Mouse (Mus musculus): ENCODE results near the gene Aco2. TPM values are rescaled to one million over a fixed set of nuclear protein-coding genes. Genes with fewer than 3 reads are reported as not detected.
A peak's percentile ranks its signal among the peaks of the same experiment; 100 is the strongest.

Aco2 gene
- polyA plus RNA-seq, 1 experiment from 2014 or later = 164 TPM

DNA sequence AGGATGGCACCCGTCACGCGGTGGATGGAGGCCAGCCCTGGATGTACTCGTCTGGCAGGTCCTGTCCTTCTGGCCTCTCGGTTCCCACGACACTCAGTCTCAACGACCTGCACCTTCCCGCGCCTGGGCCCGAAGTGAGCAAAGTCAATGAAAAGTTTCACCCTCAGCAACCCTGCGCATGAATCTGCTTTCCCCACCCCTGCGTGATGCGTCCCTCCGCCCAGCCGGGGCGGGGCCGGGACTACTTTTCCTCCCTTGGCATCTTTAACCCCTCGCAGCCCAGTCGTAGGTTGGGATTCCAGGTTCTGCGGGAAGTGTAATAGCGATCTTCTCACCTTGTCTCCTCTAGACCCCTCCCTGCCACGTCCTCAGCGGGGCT, 14.0 kb upstream of the Aco2 start:
- 0% methylated on average over 23 of the region's 23 CpGs for WGBS

DNA sequence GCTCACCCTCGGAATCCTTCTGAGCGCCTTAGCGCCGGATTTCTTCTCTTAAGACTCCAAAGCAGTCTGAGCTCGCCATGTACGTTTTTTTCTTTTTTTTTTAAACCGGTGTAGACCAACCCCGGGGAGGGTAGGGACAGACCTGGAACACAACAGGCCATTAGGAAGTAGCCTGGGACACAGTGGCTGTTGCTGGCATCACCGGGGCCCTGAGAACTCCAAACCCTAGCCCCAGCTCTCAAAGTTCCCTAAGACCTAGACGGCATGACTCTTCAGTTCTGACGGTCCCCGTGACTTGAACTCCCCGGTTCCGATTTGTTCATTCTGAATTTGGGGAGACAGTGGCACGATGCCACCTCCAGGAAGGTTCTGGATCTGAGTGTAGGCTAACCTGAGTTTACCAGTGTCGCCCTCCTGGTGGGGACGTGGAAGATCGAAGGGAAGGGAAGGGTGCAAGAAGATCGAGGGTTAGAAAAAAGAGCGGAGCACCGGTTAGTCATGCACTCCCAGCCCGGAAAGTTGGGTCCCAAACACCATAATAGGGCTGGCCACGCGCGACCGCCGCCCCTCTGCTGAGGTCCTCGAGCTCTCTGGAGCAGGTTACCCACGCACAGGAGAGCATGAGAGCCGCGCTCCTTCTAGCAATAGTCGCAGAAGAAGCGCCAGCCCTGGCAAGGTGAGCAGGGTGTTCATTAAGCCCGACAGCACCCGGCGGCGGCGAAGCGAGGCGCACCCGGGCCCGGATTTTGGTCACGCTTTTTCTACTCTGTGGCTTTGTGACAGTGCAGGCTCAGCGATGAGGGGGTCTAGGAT, 13.4 kb upstream of the Aco2 start, which contains the start of gene Tob2:
TSS of gene Tob2 (minus strand) at position 280 of the 813 bp plus-strand sequence.
- no peaks in the 10 kb centered on the region for H3K27me3 ChIP-seq
- 0 out of 2 replicates have a peak, but pooled peaks have one; percentile 1 for ATAC-seq (ENCODE audit: insufficient number of reproducible peaks, low FRiP score, low TSS enrichment, low read depth)
- H3K36me3 ChIP-seq = peaks cover 4% of the 10 kb centered on the region; the same call in 1 of the 2 replicates
- H3K27ac ChIP-seq (replicated peaks) = peak within 1 kb of the TSS; percentile 99
- H3K4me2 ChIP-seq (replicated peaks) = peak within 1 kb of the TSS; percentile 81
- peaks cover 16% of the 10 kb centered on the region for H3K4me1 ChIP-seq
- under 1% methylated on average over 44 of the region's 44 CpGs for WGBS
- no peaks in the 10 kb centered on the region for H3K9me3 ChIP-seq (replicated peaks)
- peak within 1 kb of the TSS; percentile 95 for H3K4me3 ChIP-seq (replicated peaks)
- peak within 1 kb of the TSS; percentile 92 for H3K9ac ChIP-seq

More for the DNA sequence above, 14.0 kb upstream of the Aco2 start:
- peak overlapping the region; percentile 81 for H3K4me2 ChIP-seq (replicated peaks)
- peaks cover 5% of the 10 kb centered on the region; the same call in 1 of the 2 replicates for H3K36me3 ChIP-seq
- H3K4me1 ChIP-seq = peaks cover 16% of the 10 kb centered on the region
- H3K27ac ChIP-seq (replicated peaks) = peak overlapping the region; percentile 99
- peak overlapping the region; percentile 95 for H3K4me3 ChIP-seq (replicated peaks)
- H3K9me3 ChIP-seq (replicated peaks) = no peaks in the 10 kb centered on the region
- peak overlapping the region; percentile 92 for H3K9ac ChIP-seq
- no peaks in the 10 kb centered on the region for H3K27me3 ChIP-seq
- peak; percentile 49 for ATAC-seq (ENCODE audit: insufficient number of reproducible peaks, low FRiP score, low TSS enrichment, low read depth)

DNA sequence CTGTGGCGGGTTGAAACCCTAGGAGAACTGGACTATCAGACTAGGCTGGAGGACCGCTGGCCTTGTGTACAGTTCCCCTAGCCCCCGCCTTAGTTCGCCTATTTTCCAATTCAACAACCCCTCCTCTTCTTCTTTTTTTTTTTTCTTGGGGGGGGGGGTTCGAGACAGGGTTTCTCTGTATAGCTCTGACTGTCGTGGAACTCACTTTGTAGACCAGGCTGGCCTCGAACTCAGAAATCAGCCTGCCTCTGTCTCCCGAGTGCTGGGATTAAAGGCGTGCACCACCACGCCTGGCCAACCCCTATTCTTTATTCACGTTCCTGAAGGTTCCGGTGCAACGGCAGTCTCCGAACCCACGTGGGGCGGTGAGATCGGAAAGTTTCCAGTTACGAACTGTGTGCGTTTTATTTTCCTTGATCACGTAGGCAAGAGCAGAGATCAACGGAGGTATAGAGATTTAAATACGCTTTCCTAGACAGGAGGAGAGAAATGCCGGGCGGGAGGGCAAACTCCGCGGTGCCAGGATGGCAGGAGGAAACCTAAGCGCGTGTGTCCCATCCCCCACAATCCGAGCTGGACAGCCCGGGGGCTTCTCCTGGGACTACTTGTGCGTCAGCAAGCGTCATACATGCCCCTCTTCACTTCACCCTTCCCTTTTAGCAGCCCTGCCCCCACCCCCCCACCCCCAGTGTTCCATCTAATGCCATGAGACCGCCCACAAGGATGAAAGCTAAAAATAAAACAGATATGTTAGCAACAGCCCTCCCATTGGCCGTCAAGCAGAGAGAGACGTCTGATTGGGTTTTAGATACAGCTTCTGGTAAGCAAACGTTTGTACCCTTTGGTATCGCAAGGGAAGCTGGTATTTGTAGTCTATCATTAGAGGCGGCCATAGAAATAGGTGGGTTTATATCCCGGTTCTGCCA, 12.5 kb upstream of the Aco2 start:
- peak overlapping the region; percentile 95 for H3K4me3 ChIP-seq (replicated peaks)
- no peaks in the 10 kb centered on the region for H3K9me3 ChIP-seq (replicated peaks)
- H3K36me3 ChIP-seq = no peaks in the 10 kb centered on the region; the same call in 1 of the 2 replicates
- H3K9ac ChIP-seq = peak overlapping the region; percentile 92
- H3K27ac ChIP-seq (replicated peaks) = peak overlapping the region; percentile 99
- H3K4me1 ChIP-seq = peaks cover 16% of the 10 kb centered on the region
- WGBS = under 1% methylated on average over 39 of the region's 39 CpGs
- no peaks in the 10 kb centered on the region for H3K27me3 ChIP-seq
- peak; percentile 89 for ATAC-seq (ENCODE audit: insufficient number of reproducible peaks, low FRiP score, low TSS enrichment, low read depth)
- peak overlapping the region; percentile 81 for H3K4me2 ChIP-seq (replicated peaks)

DNA sequence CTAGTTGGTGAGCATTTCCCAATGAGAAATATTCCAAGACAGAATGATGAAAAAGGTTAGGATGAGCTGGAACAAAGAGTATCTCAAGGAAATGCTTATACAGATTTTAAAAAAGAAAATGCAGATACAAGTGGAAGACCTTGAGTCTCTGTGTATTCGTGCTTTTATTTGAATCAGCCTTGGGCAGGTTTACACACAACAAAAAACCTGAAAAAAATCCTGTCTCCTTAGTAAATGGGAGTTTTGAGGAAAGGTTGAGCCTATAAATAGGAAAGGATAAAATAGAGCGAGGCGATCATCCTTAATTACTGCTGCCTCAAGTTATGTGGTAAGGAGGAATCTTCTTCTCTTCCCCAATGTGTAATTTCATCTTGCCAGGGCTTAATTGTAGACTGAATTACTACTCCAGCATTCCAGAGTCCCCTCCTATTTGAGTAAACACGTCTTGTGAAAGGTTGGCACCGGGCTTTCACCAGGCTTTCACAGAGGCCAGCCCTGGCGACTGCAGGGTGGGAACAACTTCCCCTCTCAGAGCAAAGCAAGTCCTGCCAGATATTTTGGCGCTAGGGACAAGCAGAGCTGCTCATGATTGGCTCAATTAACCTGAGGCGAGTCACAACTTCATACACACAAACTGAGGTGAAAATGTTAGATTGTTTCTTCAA, 11.5 kb upstream of the Aco2 start:
- H3K9me3 ChIP-seq (replicated peaks) = no peaks in the 10 kb centered on the region
- no peak for ATAC-seq (ENCODE audit: insufficient number of reproducible peaks, low FRiP score, low TSS enrichment, low read depth)
- peaks cover 4% of the 10 kb centered on the region; the same call in 1 of the 2 replicates for H3K36me3 ChIP-seq
- 25% methylated on average over 8 of the region's 8 CpGs for WGBS
- H3K27me3 ChIP-seq = no peaks in the 10 kb centered on the region
- no peak overlapping the region for H3K9ac ChIP-seq
- peak overlapping the region; percentile 88 for H3K27ac ChIP-seq (replicated peaks)
- H3K4me2 ChIP-seq (replicated peaks) = peak overlapping the region; percentile 81
- H3K4me3 ChIP-seq (replicated peaks) = peak overlapping the region; percentile 95
- H3K4me1 ChIP-seq = peaks cover 12% of the 10 kb centered on the region

DNA sequence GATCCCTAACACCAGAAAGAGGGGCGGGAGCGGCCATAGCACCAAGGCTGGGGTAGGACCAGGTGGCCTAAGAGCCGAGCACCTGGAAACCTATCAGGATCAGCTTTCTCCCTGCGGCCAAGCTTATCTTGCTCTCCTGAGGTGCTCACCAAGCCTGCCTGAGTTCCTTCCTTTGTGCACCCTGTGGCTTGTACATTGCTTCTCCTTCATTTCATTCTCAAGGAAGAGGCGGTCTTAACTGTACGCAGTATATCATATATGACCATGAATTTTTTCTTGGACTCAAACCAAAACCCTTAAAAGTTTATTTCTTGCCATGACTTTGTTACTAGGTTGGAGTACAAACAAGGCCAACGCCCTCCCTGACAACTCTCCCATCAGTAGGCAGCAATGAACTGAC, 7.9 kb upstream of the Aco2 start:
- Histone ChIP-seq H3K9me3 (replicated peaks) (no peaks in the 10 kb centered on the region), H3K27me3 (no peaks in the 10 kb centered on the region), H3K36me3 (peaks cover 40% of the 10 kb centered on the region), H3K27ac (replicated peaks) (no peak overlapping the region), H3K4me2 (replicated peaks) (no peak overlapping the region), H3K4me1 (0 out of 2 replicates have a peak, but pooled peaks cover 9% of the 10 kb centered on the region), H3K4me3 (replicated peaks) (no peak overlapping the region), H3K9ac (no peak overlapping the region)
- ATAC-seq (ENCODE audit: insufficient number of reproducible peaks, low FRiP score, low TSS enrichment, low read depth) = no peak
- 90% methylated on average over 7 of the region's 7 CpGs for WGBS

DNA sequence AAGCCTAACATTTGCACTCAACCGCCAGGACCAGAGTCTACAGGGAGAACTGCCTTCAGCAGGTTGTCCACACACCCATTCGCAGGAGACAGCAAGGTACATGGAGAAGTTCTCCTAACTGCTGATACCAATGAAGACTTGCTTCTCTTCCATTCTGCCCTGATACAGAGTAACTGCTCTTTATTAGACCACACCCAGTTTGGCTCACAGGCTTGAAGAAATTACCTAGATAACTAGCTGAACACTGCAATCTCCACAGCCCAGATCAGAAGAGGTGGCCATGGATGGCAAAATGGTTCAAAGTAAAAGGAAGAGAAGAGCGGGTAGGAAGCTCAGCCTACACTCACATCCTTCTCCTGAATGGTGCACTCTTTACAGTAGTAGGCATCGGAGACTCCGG, 2.1 kb upstream of the Aco2 start:
- Histone ChIP-seq H3K4me1 (peaks cover 20% of the 10 kb centered on the region), H3K9me3 (replicated peaks) (no peaks in the 10 kb centered on the region), H3K36me3 (peaks cover 53% of the 10 kb centered on the region), H3K27ac (replicated peaks) (no peak overlapping the region), H3K4me2 (replicated peaks) (no peak overlapping the region), H3K4me3 (replicated peaks) (no peak overlapping the region), H3K27me3 (no peaks in the 10 kb centered on the region), H3K9ac (no peak overlapping the region)
- no peak for ATAC-seq (ENCODE audit: insufficient number of reproducible peaks, low FRiP score, low TSS enrichment, low read depth)
- 95% methylated on average over 5 of the region's 5 CpGs for WGBS

DNA sequence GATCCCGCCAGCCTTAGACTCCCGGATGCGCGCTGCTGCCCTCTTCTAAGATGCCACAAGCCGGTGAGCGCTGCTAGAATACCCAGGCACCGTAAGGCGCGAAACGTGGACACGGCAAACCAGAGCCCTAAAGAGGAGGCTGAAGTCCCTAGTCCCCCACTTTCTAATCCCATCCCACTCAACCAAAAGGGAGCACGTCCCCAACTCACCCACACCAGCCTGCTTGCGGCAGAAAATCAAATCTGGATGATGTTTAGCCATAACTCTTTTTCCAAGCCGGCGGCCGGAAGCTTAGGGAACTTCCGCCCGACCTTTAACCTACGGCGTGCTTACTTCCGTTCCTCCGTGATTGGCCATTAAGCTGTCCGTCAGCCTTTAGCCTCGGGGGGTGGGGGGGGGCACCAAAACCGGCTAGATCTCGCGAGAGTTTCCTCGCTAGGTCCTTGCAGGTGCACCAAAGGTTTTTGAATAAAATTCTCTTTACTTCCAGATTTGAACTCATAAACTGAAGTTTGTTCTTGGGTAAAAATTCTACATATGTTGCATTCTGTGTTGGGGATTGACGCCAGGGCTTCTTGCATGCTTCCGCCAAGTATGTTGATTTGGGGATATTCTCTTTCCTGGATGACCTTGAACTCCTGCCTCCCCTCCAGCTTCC, 376 bp upstream of the Aco2 start, which contains the start of gene Phf5a:
TSS of gene Phf5a (minus strand) at position 308 of the 658 bp plus-strand sequence.
- H3K9me3 ChIP-seq (replicated peaks) = no peaks in the 10 kb centered on the region
- H3K27me3 ChIP-seq = no peaks in the 10 kb centered on the region
- under 1% methylated on average over 30 of the region's 30 CpGs for WGBS
- peak within 1 kb of the TSS; percentile 100 for H3K27ac ChIP-seq (replicated peaks)
- peak within 1 kb of the TSS; percentile 81 for H3K4me2 ChIP-seq (replicated peaks)
- H3K36me3 ChIP-seq = peaks cover 38% of the 10 kb centered on the region
- peak; percentile 93 for ATAC-seq (ENCODE audit: insufficient number of reproducible peaks, low FRiP score, low TSS enrichment, low read depth)
- H3K4me1 ChIP-seq = peaks cover 20% of the 10 kb centered on the region
- H3K9ac ChIP-seq = peak within 1 kb of the TSS; percentile 98
- H3K4me3 ChIP-seq (replicated peaks) = peak within 1 kb of the TSS; percentile 100

DNA sequence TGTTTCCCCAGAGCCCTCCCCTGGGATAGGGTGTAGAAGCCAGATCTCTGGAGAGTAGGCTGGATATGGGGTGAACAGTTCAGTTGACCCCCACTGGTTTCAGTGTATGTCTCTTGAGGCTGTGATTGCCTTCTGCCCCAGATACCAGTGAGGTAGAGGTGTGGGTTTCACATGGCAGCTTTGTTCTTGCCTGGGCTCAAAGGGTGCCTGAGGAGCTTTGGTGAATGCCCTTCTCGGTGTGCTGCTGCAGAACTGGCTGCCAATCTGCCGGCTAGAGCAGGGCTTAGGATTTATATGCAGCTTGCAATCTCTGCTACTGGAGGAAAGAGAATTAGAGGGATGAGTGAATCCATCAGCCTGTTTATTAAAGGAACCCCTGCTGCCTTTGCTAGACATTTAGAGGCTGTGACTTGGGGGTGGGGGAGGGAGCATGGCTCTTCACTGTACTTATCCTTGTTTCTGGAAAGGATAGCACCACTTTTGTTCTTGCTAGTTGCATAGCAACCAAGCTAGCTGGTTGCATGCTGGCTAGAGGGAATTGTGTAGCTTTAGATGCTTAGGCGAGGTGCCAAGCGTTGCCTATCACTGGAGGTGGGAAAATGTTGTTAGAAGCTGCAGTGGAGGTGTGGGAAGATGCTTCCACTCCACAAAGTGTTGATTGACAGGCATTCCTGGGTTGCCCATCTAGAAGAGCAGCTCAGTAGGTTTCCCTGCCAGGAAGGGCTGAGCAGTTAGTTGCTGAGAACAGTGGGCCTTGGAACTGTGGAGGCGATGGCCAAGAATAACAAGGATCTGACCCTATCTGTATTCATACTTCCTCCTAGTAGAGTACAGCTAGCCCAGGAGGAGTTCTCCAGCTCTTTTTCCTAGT, 7.7 kb downstream of the Aco2 start:
- Histone ChIP-seq H3K4me3 (replicated peaks) (no peak overlapping the region), H3K27ac (replicated peaks) (no peak overlapping the region), H3K9me3 (replicated peaks) (no peaks in the 10 kb centered on the region), H3K27me3 (no peaks in the 10 kb centered on the region), H3K4me1 (peaks cover 7% of the 10 kb centered on the region; the same call in 1 of the 2 replicates), H3K36me3 (no peaks in the 10 kb centered on the region), H3K4me2 (replicated peaks) (no peak overlapping the region), H3K9ac (no peak overlapping the region)
- 75% methylated on average over 5 of the region's 5 CpGs for WGBS
- no peak for ATAC-seq (ENCODE audit: insufficient number of reproducible peaks, low FRiP score, low TSS enrichment, low read depth)

DNA sequence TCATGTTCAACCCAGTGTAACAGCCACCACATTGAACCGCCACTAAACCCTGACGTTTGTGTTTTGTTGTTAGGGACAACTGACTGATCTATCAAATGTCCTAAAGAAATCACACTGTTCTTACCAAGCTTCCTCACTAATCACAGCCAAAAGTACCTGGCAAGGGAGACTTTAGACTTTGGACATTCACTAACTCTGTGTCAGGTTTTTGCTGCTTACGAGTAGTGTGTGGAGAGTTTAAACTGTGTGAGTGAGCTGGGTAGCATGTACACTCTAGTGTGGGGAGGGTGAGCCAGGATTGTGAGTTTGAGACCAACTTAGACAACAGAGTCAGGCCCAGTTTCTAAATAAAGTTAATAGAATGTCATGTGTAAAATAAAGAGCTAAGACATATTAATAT, 10.2 kb downstream of the Aco2 start:
- Histone ChIP-seq H3K4me1 (peaks cover 7% of the 10 kb centered on the region; the same call in 1 of the 2 replicates), H3K9ac (no peak overlapping the region), H3K27me3 (no peaks in the 10 kb centered on the region), H3K9me3 (replicated peaks) (no peaks in the 10 kb centered on the region), H3K36me3 (0 out of 2 replicates have a peak, but pooled peaks cover 9% of the 10 kb centered on the region), H3K27ac (replicated peaks) (no peak overlapping the region), H3K4me2 (replicated peaks) (no peak overlapping the region), H3K4me3 (replicated peaks) (no peak overlapping the region)
- WGBS = 91% methylated on average over 3 of the region's 3 CpGs
- no peak for ATAC-seq (ENCODE audit: insufficient number of reproducible peaks, low FRiP score, low TSS enrichment, low read depth)
